Mouse (Mus musculus) cortical plate, adult 2 months (tissue): Measurements from ENCODE around the gene Carmil1.

Source experiments
- CTCF ChIP-seq: fragments of 200-500 bp; IDR thresholded peaks from 2 replicates; pipeline ENCODE4 v1.5.1; 2011; ENCODE audit warnings: mild to moderate bottlenecking, control low read depth, low read length; ENCODE audit not compliant: insufficient read depth; ENCODE audit errors: extremely low read depth
- POLR2A ChIP-seq: fragments of 200-500 bp; IDR thresholded peaks from 2 replicates; pipeline ENCODE4 v1.6.1; 2011; ENCODE audit warnings: mild to moderate bottlenecking, low read length, control low read depth; ENCODE audit not compliant: insufficient read depth; ENCODE audit errors: extremely low read depth

GRCm38 (mm10) chr13:24093108-24093507 lies 187.5 kb downstream of the Carmil1 start:
- TF ChIP-seq CTCF (no peak), POLR2A (no peak)
